Mouse (Mus musculus) cortical plate, adult 2 months (tissue): Measurements from ENCODE around the gene Samhd1.

Experiments used
- CTCF ChIP-seq: fragments of 200-500 bp; IDR thresholded peaks from 2 replicates; pipeline ENCODE4 v1.5.1; 2011; ENCODE audit warnings: mild to moderate bottlenecking, control low read depth, low read length; ENCODE audit not compliant: insufficient read depth; ENCODE audit errors: extremely low read depth
- POLR2A ChIP-seq: fragments of 200-500 bp; IDR thresholded peaks from 2 replicates; pipeline ENCODE4 v1.6.1; 2011; ENCODE audit warnings: mild to moderate bottlenecking, low read length, control low read depth; ENCODE audit not compliant: insufficient read depth; ENCODE audit errors: extremely low read depth

- TF ChIP-seq CTCF: no peak
- TF ChIP-seq POLR2A: no peak
Measured at GRCm38 (mm10) chr2:157048395-157049181, 86.5 kb downstream of the Samhd1 start.
